Mouse (Mus musculus): ENCODE data around the gene Erich3. TPM values are rescaled to one million over a fixed set of nuclear protein-coding genes. Genes with fewer than 3 reads are reported as not detected.
"Not testable (repeated sequence)": the region's sequence is repeated elsewhere in the genome, so short reads cannot be mapped to it uniquely, and the experiment has no call there.

The Erich3 gene
- polyA plus RNA-seq (2015; fragmentation: Nextera tagmentation; extraction: Ambion mirVana): 0.05 and 0.06 TPM in 2 replicates

DNA sequence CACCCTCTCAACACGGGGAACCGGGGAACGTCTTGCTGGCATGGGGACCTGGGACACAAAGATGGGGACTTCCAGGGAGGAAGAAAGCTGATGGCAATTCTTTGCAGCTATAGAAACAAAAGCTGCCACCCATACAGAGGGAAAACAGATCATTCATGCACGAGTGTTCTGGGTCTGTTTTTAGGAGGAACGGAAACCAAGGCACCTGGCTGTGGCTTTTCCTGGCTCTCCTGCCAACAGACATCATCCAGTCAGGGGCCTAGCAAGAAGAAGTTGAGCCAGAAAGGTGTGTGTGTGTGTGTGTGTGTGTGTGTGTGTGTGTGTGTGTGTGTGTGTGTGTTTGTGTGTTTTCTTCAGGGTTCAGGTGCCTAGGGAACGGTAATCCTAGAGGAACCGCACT, at the start of gene Erich3:
Gene Erich3, plus strand, starts transcription at position 315 of the 400 bp plus-strand sequence.
- Histone ChIP-seq H3K9ac (ENCODE audit: low read length) (no peak within 1 kb of the TSS), H3K9me3 (ENCODE audit: control insufficient read depth, low read length) (no peaks in the 10 kb centered on the region), H3K4me2 (replicated peaks; ENCODE audit: low read depth) (peak within 1 kb of the TSS; percentile 52), H3K4me1 (replicated peaks; ENCODE audit: control insufficient read depth, insufficient read depth) (no peaks in the 10 kb centered on the region), H3K27ac (replicated peaks) (no peak within 1 kb of the TSS), H3K27me3 (ENCODE audit: control insufficient read depth, insufficient read depth, low read length) (no peaks in the 10 kb centered on the region), H3K4me3 (ENCODE audit: low read depth, low read length) (peak within 1 kb of the TSS; percentile 19; the same call in 1 of the 2 replicates), H3K36me3 (ENCODE audit: control insufficient read depth, insufficient read depth, low read length) (no peaks in the 10 kb centered on the region)
- no peak for TF ChIP-seq CTCF (IDR thresholded peaks at IDR 0.05; ENCODE audit: low read depth)
- TF ChIP-seq EP300 (optimal IDR thresholded peaks at IDR 0.05): no peak
- no peak for ATAC-seq (ENCODE audit: low FRiP score, low TSS enrichment)
- no peak for DNase-seq (ENCODE audit: low spot score)
- WGBS: 28% methylated on average over 7 of the region's 7 CpGs

DNA sequence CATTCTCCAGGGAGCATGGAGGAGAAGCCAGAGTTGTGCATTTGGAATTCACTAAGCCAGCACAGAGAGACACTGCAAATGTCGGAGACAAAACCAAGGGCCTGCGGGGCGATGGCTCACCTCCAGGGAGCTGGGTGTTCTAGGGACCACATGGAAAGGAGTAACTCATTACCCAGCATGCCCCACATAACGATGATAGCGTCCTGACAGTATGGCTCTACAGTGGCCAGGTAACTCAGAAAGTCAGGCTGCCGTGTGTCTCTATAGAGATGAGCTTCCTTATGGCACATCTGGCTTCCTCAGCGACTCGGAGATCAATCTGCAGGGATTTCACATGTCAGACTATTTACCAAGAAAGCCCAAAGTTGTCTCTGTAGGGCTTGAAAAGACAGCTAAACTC, 48.9 kb upstream of the Erich3 start:
- no peak overlapping the region for H3K4me3 ChIP-seq (ENCODE audit: low read depth, low read length)
- DNase-seq (ENCODE audit: low spot score): no peak
- H3K27me3 ChIP-seq (ENCODE audit: control insufficient read depth, insufficient read depth, low read length): no peaks in the 10 kb centered on the region
- no peak overlapping the region for H3K4me2 ChIP-seq (replicated peaks; ENCODE audit: low read depth)
- no peak overlapping the region for H3K9ac ChIP-seq (ENCODE audit: low read length)
- TF ChIP-seq CTCF (IDR thresholded peaks at IDR 0.05; ENCODE audit: low read depth): no peak
- TF ChIP-seq EP300 (optimal IDR thresholded peaks at IDR 0.05): no peak
- no peak for ATAC-seq (ENCODE audit: low FRiP score, low TSS enrichment)
- H3K36me3 ChIP-seq (ENCODE audit: control insufficient read depth, insufficient read depth, low read length): peaks cover 2% of the 10 kb centered on the region; the same call in 1 of the 2 replicates
- H3K27ac ChIP-seq (replicated peaks): no peak overlapping the region
- 92% methylated on average over 8 of the region's 8 CpGs for WGBS
- H3K9me3 ChIP-seq (ENCODE audit: control insufficient read depth, low read length): no peaks in the 10 kb centered on the region
- H3K4me1 ChIP-seq (replicated peaks; ENCODE audit: control insufficient read depth, insufficient read depth): no peaks in the 10 kb centered on the region

DNA sequence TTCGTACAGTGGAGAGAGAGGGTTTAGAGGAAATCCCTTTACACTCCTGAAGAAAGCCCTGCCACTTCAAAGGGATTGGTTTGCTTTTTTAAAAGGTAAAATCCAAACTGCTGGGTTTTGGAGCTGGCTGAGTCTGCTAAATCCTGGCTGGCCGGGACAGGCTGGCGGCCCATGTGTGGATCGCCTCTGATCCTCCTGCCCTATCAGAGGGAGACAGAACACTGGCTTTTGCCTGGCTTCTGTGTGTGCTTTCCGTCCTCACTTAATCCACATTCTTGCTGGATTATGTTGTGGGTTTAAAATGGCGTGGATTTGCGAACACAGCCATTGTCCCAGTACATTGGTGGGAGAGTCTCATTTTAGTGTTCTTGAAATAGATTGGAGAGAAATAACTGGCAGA, 48.4 kb upstream of the Erich3 start:
- Histone ChIP-seq H3K4me2 (replicated peaks; ENCODE audit: low read depth) (no peak overlapping the region), H3K4me3 (ENCODE audit: low read depth, low read length) (no peak overlapping the region), H3K27me3 (ENCODE audit: control insufficient read depth, insufficient read depth, low read length) (no peaks in the 10 kb centered on the region), H3K4me1 (replicated peaks; ENCODE audit: control insufficient read depth, insufficient read depth) (no peaks in the 10 kb centered on the region), H3K9me3 (ENCODE audit: control insufficient read depth, low read length) (no peaks in the 10 kb centered on the region), H3K36me3 (ENCODE audit: control insufficient read depth, insufficient read depth, low read length) (peaks cover 2% of the 10 kb centered on the region; the same call in 1 of the 2 replicates), H3K9ac (ENCODE audit: low read length) (no peak overlapping the region), H3K27ac (replicated peaks) (no peak overlapping the region)
- TF ChIP-seq CTCF (IDR thresholded peaks at IDR 0.05; ENCODE audit: low read depth): no peak
- TF ChIP-seq EP300 (optimal IDR thresholded peaks at IDR 0.05): no peak
- DNase-seq (ENCODE audit: low spot score): no peak
- ATAC-seq (ENCODE audit: low FRiP score, low TSS enrichment): no peak
- WGBS: 76% methylated on average over 7 of the region's 7 CpGs

DNA sequence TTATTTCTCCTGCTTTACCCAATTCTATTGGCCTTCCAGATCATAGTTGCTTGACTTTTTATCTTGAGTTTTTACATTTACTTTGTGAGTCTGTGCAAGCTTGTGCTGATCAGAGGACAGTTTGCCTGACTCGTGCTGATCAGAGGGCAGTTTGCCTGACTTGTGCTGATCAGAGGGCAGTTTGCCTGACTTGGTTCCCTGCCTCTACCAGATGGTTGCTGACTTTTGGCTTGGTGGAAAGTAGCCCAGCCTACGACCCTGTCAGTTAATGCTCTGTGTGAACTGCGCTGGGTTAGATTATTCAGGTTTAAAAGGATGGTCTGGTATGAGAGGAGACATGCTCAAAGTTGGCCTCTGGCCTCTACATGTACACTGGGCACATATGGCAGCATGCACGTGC, 47.6 kb upstream of the Erich3 start:
- no peak overlapping the region for H3K4me3 ChIP-seq (ENCODE audit: low read depth, low read length)
- DNase-seq (ENCODE audit: low spot score): no peak
- peaks cover 2% of the 10 kb centered on the region; the same call in 1 of the 2 replicates for H3K36me3 ChIP-seq (ENCODE audit: control insufficient read depth, insufficient read depth, low read length)
- no peak for TF ChIP-seq CTCF (IDR thresholded peaks at IDR 0.05; ENCODE audit: low read depth)
- no peak for TF ChIP-seq EP300 (optimal IDR thresholded peaks at IDR 0.05)
- no peak overlapping the region for H3K9ac ChIP-seq (ENCODE audit: low read length)
- H3K4me2 ChIP-seq (replicated peaks; ENCODE audit: low read depth): no peak overlapping the region
- H3K27me3 ChIP-seq (ENCODE audit: control insufficient read depth, insufficient read depth, low read length): no peaks in the 10 kb centered on the region
- no peak overlapping the region for H3K27ac ChIP-seq (replicated peaks)
- H3K9me3 ChIP-seq (ENCODE audit: control insufficient read depth, low read length): no peaks in the 10 kb centered on the region
- no peak for ATAC-seq (ENCODE audit: low FRiP score, low TSS enrichment)
- H3K4me1 ChIP-seq (replicated peaks; ENCODE audit: control insufficient read depth, insufficient read depth): no peaks in the 10 kb centered on the region
- 82% methylated on average over 4 of the region's 4 CpGs for WGBS

DNA sequence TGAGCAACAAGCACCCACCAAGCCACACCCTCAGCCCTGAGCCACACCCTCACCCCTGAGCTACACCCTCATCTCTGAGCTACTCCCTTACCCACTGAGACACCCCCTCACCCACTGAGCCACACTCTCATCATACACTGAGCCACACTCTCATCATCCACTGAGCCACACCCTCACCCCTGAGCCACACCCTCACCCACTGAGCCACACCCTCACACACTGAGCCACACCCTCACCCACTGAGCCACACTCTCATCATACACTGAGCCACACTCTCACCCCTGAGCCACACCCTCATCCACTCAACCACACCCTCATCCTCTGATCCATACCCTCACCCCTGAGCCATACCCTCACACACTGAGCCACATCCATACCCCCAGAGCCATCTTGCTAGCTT, 35.4 kb upstream of the Erich3 start:
- Histone ChIP-seq H3K36me3 (ENCODE audit: control insufficient read depth, insufficient read depth, low read length) (no peaks in the 10 kb centered on the region), H3K9me3 (ENCODE audit: control insufficient read depth, low read length) (no peaks in the 10 kb centered on the region), H3K27ac (replicated peaks) (no peak overlapping the region), H3K9ac (ENCODE audit: low read length) (no peak overlapping the region), H3K4me3 (ENCODE audit: low read depth, low read length) (no peak overlapping the region), H3K4me1 (replicated peaks; ENCODE audit: control insufficient read depth, insufficient read depth) (no peaks in the 10 kb centered on the region), H3K4me2 (replicated peaks; ENCODE audit: low read depth) (no peak overlapping the region), H3K27me3 (ENCODE audit: control insufficient read depth, insufficient read depth, low read length) (no peaks in the 10 kb centered on the region)
- TF ChIP-seq CTCF (IDR thresholded peaks at IDR 0.05; ENCODE audit: low read depth) (no peak), EP300 (optimal IDR thresholded peaks at IDR 0.05) (no peak)
- peak; percentile 57; the same call in 1 of the 2 replicates for ATAC-seq (ENCODE audit: low FRiP score, low TSS enrichment)
- DNase-seq (ENCODE audit: low spot score): no peak

DNA sequence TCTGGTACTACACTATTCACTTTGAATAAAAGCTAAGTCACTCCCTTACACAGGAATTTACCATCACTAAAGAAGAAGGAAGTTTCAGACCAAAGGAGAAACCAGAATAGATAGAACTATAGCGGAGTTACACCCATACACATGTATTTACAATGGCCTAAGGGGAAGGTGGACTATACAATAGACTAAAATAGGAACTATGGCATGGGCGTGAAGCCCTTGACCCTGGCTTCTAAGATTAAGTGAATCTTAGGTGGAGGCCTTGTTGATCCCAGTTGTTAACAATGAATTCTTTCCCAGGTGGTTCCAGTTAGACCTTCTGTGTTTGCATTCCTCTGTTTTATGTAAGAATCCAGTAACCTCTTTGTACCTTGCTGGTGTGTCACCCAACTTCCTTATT, 32.4 kb upstream of the Erich3 start:
- H3K4me3 ChIP-seq (ENCODE audit: low read depth, low read length); H3K36me3 ChIP-seq (ENCODE audit: control insufficient read depth, insufficient read depth, low read length); H3K9me3 ChIP-seq (ENCODE audit: control insufficient read depth, low read length); ATAC-seq (ENCODE audit: low FRiP score, low TSS enrichment); H3K27me3 ChIP-seq (ENCODE audit: control insufficient read depth, insufficient read depth, low read length); H3K4me1 ChIP-seq (replicated peaks; ENCODE audit: control insufficient read depth, insufficient read depth); H3K4me2 ChIP-seq (replicated peaks; ENCODE audit: low read depth); DNase-seq (ENCODE audit: low spot score); H3K9ac ChIP-seq (ENCODE audit: low read length); H3K27ac ChIP-seq (replicated peaks): not testable (repeated sequence)
- WGBS: 63% methylated on average over 2 of the region's 2 CpGs
